In the genomic region with DNA sequence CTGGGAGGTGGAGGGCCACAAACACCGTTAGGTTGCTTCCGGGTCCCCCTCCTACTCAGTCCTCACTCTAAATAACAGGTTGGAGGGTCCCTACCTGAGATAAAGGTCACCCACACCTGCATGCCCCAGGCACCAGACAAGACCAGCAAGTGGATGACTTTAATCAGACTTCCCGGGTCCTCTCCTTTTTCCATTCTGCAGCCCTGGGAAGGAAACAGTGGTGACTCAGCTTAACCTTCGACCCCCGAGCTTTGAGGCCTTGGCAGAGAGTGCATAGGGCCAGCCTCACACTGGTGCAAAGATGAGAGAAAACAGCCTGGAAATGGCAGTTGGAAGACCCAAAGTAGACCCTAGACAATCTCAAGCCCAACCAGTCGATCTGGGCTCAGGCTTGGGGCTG, we compare ENCODE assay signal across 8 mouse cellular contexts. TPM values are rescaled to one million over a fixed set of nuclear protein-coding genes. Genes with fewer than 3 reads are reported as not detected.
DNase-seq lines count a peak whose midpoint lies in the region; ATAC-seq and TF ChIP-seq lines count a peak whose summit lies in the region.

No protein-coding gene starts in this region.

- no peak overlapping the region for H3K9ac ChIP-seq in hindbrain, embryonic 12.5 days
- H3K9ac ChIP-seq in limb, embryonic 15.5 days, result no peak overlapping the region
- H3K9ac ChIP-seq in neural tube, embryonic 12.5 days, result no peak overlapping the region

- peak; percentile 73 for DNase-seq in adrenal gland, postnatal 10 days
- no peak for DNase-seq in ovary, postnatal 14 days (ENCODE audit: low spot score)
- no peak for DNase-seq in urinary bladder, postnatal 14 days (ENCODE audit: low spot score)
- no peak for DNase-seq in thymus, postnatal 0 days (ENCODE audit: low spot score)

- H3K27me3 ChIP-seq in C2C12 (ENCODE audit: control insufficient read depth, insufficient read depth, insufficient read length), result no peaks in the 10 kb centered on the region
- no peaks in the 10 kb centered on the region for H3K27me3 ChIP-seq in hindbrain, embryonic 12.5 days
- no peaks in the 10 kb centered on the region for H3K27me3 ChIP-seq in limb, embryonic 15.5 days
- no peaks in the 10 kb centered on the region for H3K27me3 ChIP-seq in neural tube, embryonic 12.5 days (replicated peaks)

- no peak for ATAC-seq in hindbrain, embryonic 12.5 days (ENCODE audit: low FRiP score)
- no peak for ATAC-seq in limb, embryonic 15.5 days (ENCODE audit: insufficient number of reproducible peaks, low FRiP score, low TSS enrichment, low read depth)
- ATAC-seq in neural tube, embryonic 12.5 days (ENCODE audit: low FRiP score, low read depth), result no peak

- WGBS in hindbrain, embryonic 12.5 days, result 85% methylated on average over 6 of the region's 6 CpGs
- WGBS in limb, embryonic 15.5 days, result 64% methylated on average over 6 of the region's 6 CpGs
- WGBS in neural tube, embryonic 12.5 days, result 81% methylated on average over 6 of the region's 6 CpGs

- H3K79me2 ChIP-seq in C2C12 (ENCODE audit: control insufficient read depth, insufficient read depth), result peaks cover 16% of the 10 kb centered on the region

- H3ac ChIP-seq in C2C12 (ENCODE audit: control insufficient read depth, insufficient read length, low read depth), result no peak overlapping the region

- H3K79me3 ChIP-seq in C2C12 (ENCODE audit: low read depth), result peaks cover 2% of the 10 kb centered on the region

- no peaks in the 10 kb centered on the region for H3K36me3 ChIP-seq in C2C12 (ENCODE audit: control insufficient read depth, insufficient read depth)
- 0 out of 2 replicates have a peak, but pooled peaks cover 3% of the 10 kb centered on the region for H3K36me3 ChIP-seq in hindbrain, embryonic 12.5 days
- H3K36me3 ChIP-seq in limb, embryonic 15.5 days, result peaks cover 8% of the 10 kb centered on the region; the same call in 1 of the 2 replicates
- no peaks in the 10 kb centered on the region for H3K36me3 ChIP-seq in neural tube, embryonic 12.5 days

- no peaks in the 10 kb centered on the region for H3K9me3 ChIP-seq in hindbrain, embryonic 12.5 days (replicated peaks)
- H3K9me3 ChIP-seq in limb, embryonic 15.5 days, result no peaks in the 10 kb centered on the region
- H3K9me3 ChIP-seq in neural tube, embryonic 12.5 days, result no peaks in the 10 kb centered on the region

- H3K4me3 ChIP-seq in C2C12 (ENCODE audit: insufficient read depth, poor library complexity, severe bottlenecking), result peak overlapping the region; percentile 42
- H3K4me3 ChIP-seq in hindbrain, embryonic 12.5 days, result no peak overlapping the region
- H3K4me3 ChIP-seq in limb, embryonic 15.5 days, result peak overlapping the region; percentile 51
- 0 out of 2 replicates have a peak overlapping the region, but pooled peaks have one; percentile 49 for H3K4me3 ChIP-seq in neural tube, embryonic 12.5 days

- peaks cover 11% of the 10 kb centered on the region for H3K4me1 ChIP-seq in hindbrain, embryonic 12.5 days
- peaks cover 17% of the 10 kb centered on the region for H3K4me1 ChIP-seq in limb, embryonic 15.5 days
- peaks cover 13% of the 10 kb centered on the region for H3K4me1 ChIP-seq in neural tube, embryonic 12.5 days

- H3K27ac ChIP-seq in hindbrain, embryonic 12.5 days, result no peak overlapping the region
- H3K27ac ChIP-seq in limb, embryonic 15.5 days, result no peak overlapping the region
- no peak overlapping the region for H3K27ac ChIP-seq in neural tube, embryonic 12.5 days

- H3K4me2 ChIP-seq in hindbrain, embryonic 12.5 days (replicated peaks), result peak overlapping the region; percentile 62
- H3K4me2 ChIP-seq in limb, embryonic 15.5 days, result peak overlapping the region; percentile 56
- peak overlapping the region; percentile 67 for H3K4me2 ChIP-seq in neural tube, embryonic 12.5 days (replicated peaks)

- no peak for TF ChIP-seq CTCF in C2C12 (IDR thresholded peaks at IDR 0.05; ENCODE audit: control insufficient read depth, insufficient read depth, insufficient read length)

TF ChIP-seq in C2C12, 6 proteins besides CTCF, POLR2A, EP300 and RAD21:
- TF ChIP-seq MAX (IDR thresholded peaks at IDR 0.05) (no peak), CEBPB (IDR thresholded peaks at IDR 0.05; ENCODE audit: low read depth) (no peak), MYOG (IDR thresholded peaks at IDR 0.05; ENCODE audit: control insufficient read depth, extremely low read depth, insufficient read length) (no peak), FOSL1 (IDR thresholded peaks at IDR 0.05; ENCODE audit: insufficient read depth, low read length, poor library complexity, severe bottlenecking) (no peak), USF1 (IDR thresholded peaks at IDR 0.05; ENCODE audit: low read depth) (no peak), MYOD1 (IDR thresholded peaks at IDR 0.05; ENCODE audit: control insufficient read depth, insufficient read length, low read depth) (no peak)

RNA-seq across cellular contexts. Expression of gene Ccdc159, which starts 1.1 kb away (rescaled TPM):
- polyA plus RNA-seq in C2C12 (2012; fragmentation: generic; extraction: Trizol), result 1.1 TPM
- 1 to 10 TPM; 5.6 to 8.8 TPM for total RNA-seq in adrenal gland, postnatal 10 days (2021)
- 8.8 and 9.2 TPM in 2 replicates for polyA plus RNA-seq in hindbrain, embryonic 12.5 days (2016; fragmentation: Nextera tagmentation; extraction: Ambion mirVana)
- polyA plus RNA-seq in limb, embryonic 15.5 days (2015; fragmentation: Nextera tagmentation; extraction: Ambion mirVana), result 3.2 and 4.1 TPM in 2 replicates
- 6.4 and 6.6 TPM in 2 replicates for polyA plus RNA-seq in neural tube, embryonic 12.5 days (2016; fragmentation: Nextera tagmentation; extraction: Ambion mirVana)
- polyA plus RNA-seq in thymus, postnatal 0 days (2015; fragmentation: Nextera tagmentation; extraction: Ambion mirVana), result 0.24 and 0.40 TPM in 2 replicates

RNA-seq across cellular contexts. Expression of gene Tmem205, which starts 1.2 kb away (rescaled TPM):
- 17.2 TPM for polyA plus RNA-seq in C2C12 (2012; fragmentation: generic; extraction: Trizol)
- 100 to 1,000 TPM; 182 to 187 TPM for total RNA-seq in adrenal gland, postnatal 10 days (2021)
- 37.0 and 37.5 TPM in 2 replicates for polyA plus RNA-seq in hindbrain, embryonic 12.5 days (2016; fragmentation: Nextera tagmentation; extraction: Ambion mirVana)
- 53.4 and 56.0 TPM in 2 replicates for polyA plus RNA-seq in limb, embryonic 15.5 days (2015; fragmentation: Nextera tagmentation; extraction: Ambion mirVana)
- polyA plus RNA-seq in neural tube, embryonic 12.5 days (2016; fragmentation: Nextera tagmentation; extraction: Ambion mirVana), result 36.1 and 42.3 TPM in 2 replicates
- 29.6 and 31.1 TPM in 2 replicates for polyA plus RNA-seq in thymus, postnatal 0 days (2015; fragmentation: Nextera tagmentation; extraction: Ambion mirVana)

RNA-seq across cellular contexts. Expression of gene Rab3d, which starts 8.2 kb away (rescaled TPM):
- polyA plus RNA-seq in C2C12 (2012; fragmentation: generic; extraction: Trizol), result 12.2 TPM
- total RNA-seq in adrenal gland, postnatal 10 days (2021), result 10 to 100 TPM; 37.2 to 45.4 TPM
- 15.5 and 16.3 TPM in 2 replicates for polyA plus RNA-seq in hindbrain, embryonic 12.5 days (2016; fragmentation: Nextera tagmentation; extraction: Ambion mirVana)
- 57.3 and 57.7 TPM in 2 replicates for polyA plus RNA-seq in limb, embryonic 15.5 days (2015; fragmentation: Nextera tagmentation; extraction: Ambion mirVana)
- 19.3 and 21.3 TPM in 2 replicates for polyA plus RNA-seq in neural tube, embryonic 12.5 days (2016; fragmentation: Nextera tagmentation; extraction: Ambion mirVana)
- 14.3 and 14.7 TPM in 2 replicates for polyA plus RNA-seq in thymus, postnatal 0 days (2015; fragmentation: Nextera tagmentation; extraction: Ambion mirVana)

RNA-seq across cellular contexts. Expression of gene Plppr2, which starts 10.7 kb away (rescaled TPM):
- 11.6 TPM for polyA plus RNA-seq in C2C12 (2012; fragmentation: generic; extraction: Trizol)
- total RNA-seq in adrenal gland, postnatal 10 days (2021), result 10 to 100 TPM; 21.9 to 22.3 TPM
- 48.3 and 54.9 TPM in 2 replicates for polyA plus RNA-seq in hindbrain, embryonic 12.5 days (2016; fragmentation: Nextera tagmentation; extraction: Ambion mirVana)
- polyA plus RNA-seq in limb, embryonic 15.5 days (2015; fragmentation: Nextera tagmentation; extraction: Ambion mirVana), result 8.4 and 8.7 TPM in 2 replicates
- polyA plus RNA-seq in neural tube, embryonic 12.5 days (2016; fragmentation: Nextera tagmentation; extraction: Ambion mirVana), result 53.3 and 56.2 TPM in 2 replicates
- polyA plus RNA-seq in thymus, postnatal 0 days (2015; fragmentation: Nextera tagmentation; extraction: Ambion mirVana), result 0.36 and 0.51 TPM in 2 replicates

RNA-seq across cellular contexts. Expression of gene Swsap1, which starts 29.4 kb away (rescaled TPM):
- 8.7 TPM for polyA plus RNA-seq in C2C12 (2012; fragmentation: generic; extraction: Trizol)
- 10 to 100 TPM; 11.9 to 15.1 TPM for total RNA-seq in adrenal gland, postnatal 10 days (2021)
- polyA plus RNA-seq in hindbrain, embryonic 12.5 days (2016; fragmentation: Nextera tagmentation; extraction: Ambion mirVana), result 7.2 and 9.5 TPM in 2 replicates
- 7.0 and 9.2 TPM in 2 replicates for polyA plus RNA-seq in limb, embryonic 15.5 days (2015; fragmentation: Nextera tagmentation; extraction: Ambion mirVana)
- 8.1 and 9.7 TPM in 2 replicates for polyA plus RNA-seq in neural tube, embryonic 12.5 days (2016; fragmentation: Nextera tagmentation; extraction: Ambion mirVana)
- 5.3 and 5.9 TPM in 2 replicates for polyA plus RNA-seq in thymus, postnatal 0 days (2015; fragmentation: Nextera tagmentation; extraction: Ambion mirVana)
